Mouse (Mus musculus) heart, postnatal 36 days (tissue): Measurements from ENCODE around the gene Zfyve27. TPM values are rescaled to one million over a fixed set of nuclear protein-coding genes. Genes with fewer than 3 reads are reported as not detected.

Experiments used
- DNase-seq, 2 experiments: peaks; one replicate each; pipeline ENCODE4 v3.0.0; 2021 to 2022
- intact Hi-C: fragments of 180-260 bp; cut with DNase I; formaldehyde crosslinking; loops from one replicate; pipeline ENCODE4 v1.15.1; 2025
- total RNA-seq, 2 experiments: library from RNA; stranded (reverse); gene quantifications; 2 replicates each; pipeline ENCODE4 v1.2.3; 2021

The Zfyve27 gene
- total RNA-seq, 2 experiments from 2014 or later: 25.6 to 25.8 TPM

DNA sequence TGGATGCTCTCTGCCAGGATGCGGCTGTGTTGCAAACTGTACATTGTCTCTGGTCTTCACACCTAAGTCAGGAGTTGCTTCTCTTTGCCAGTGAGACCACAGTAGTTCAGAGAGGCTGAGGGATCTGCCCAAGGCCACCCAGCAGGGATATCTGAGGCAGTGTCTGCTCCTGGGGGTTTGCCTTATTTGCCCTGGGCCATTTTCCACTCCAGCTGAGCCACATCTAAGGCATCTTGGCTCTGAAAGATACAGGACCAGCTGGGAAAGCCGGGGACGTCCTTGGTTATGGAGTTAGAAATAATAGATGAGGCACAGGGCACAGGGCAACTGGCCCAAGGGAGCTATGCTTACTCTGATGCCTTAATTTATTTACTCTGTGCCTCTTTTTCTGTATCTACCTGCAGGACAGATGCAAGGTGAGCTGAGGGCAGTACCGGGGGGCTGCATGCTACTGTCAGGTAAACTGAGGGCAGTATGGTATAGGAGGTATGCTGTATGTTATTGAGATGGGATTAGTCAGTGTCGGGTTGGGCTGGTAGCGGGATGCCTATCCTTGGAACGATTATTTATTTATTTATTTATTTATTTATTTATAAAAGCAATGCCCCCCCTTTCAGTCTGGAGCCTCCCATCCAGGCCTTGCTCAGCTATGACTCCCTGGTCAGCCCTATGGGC is 53.1 kb downstream of the Zfyve27 start:
- DNase-seq: no peak
- intact Hi-C loops: loop anchor here (1.0 kb wide), 1 partner anchor 55 kb away; no protein-coding TSS in a partner anchor

DNA sequence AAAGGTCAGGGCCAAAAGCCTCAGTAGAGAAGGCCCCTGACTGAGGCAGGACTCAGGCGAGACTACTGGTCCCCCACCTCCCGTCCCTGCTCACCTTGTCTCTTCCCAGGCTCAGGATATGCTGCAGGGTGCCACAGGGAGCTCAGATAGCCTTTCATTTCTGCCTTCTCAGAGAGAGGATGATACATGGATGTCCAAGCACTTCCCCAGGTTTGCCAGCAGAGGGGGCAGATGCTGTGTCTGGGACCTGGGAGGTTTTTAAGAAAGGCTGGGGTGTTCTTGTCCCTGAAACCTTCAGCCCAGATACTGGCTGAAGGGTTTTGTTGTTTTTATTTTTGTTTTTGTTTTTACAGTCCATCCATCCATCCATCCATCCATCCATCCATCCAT is 53.6 kb downstream of the Zfyve27 start:
- DNase-seq: peak; percentile 20 to 26

GRCm38 (mm10) chr19:42226451-42226850 is 62.7 kb downstream of the Zfyve27 start:
- intact Hi-C loops: no loop called here
- no peak for DNase-seq

More for the DNA sequence above, 53.6 kb downstream of the Zfyve27 start:
- intact Hi-C loops: loop anchor here (1.0 kb wide), 1 partner anchor 55 kb away; no protein-coding TSS in a partner anchor

DNA sequence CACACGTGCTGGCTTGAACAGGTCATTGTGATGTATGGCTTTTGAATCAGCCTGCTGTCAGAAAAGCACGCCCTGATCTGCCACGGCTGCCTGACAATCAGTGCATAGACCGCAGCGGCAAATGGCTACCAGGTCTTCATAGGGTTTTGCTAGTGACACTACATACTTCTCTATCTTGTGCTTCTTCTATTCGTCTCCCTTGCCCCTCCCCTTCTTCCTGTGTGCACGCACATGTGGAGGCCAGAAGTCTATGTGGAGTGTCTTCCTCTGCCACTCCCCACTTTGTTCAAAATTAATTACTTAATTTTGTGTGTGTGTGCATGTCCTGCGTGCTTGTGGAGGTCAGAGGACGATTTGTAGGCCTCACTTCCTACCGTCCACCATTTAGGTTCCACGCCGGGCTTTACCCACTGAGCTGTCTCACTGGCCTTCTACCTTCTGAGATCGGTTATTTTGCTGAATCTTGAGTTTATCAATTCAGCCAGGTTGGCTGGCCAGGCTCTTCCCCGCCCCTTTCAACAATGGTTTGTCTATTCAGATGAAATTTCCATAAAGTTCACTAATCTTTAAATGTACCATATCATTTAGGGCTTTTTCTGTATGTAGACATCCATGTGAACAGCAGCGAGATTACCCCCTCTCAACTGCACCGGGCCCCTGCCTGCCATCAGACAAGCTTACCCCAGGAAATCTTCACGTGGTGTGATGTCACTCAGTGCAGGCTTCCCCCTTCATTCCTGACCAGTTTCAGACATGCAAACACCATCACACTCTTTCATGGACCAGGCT is 65.9 kb downstream of the Zfyve27 start:
- intact Hi-C loops: no loop called here

GRCm38 (mm10) chr19:42230288-42230568 is 66.5 kb downstream of the Zfyve27 start:
- intact Hi-C loops: no loop called here
- DNase-seq: no peak

More for the DNA sequence above, 65.9 kb downstream of the Zfyve27 start:
- no peak for DNase-seq

GRCm38 (mm10) chr19:42230986-42231385 is 67.2 kb downstream of the Zfyve27 start:
- DNase-seq: no peak
- intact Hi-C loops: no loop called here

- intact Hi-C loops: loop anchor here (5.0 kb wide), 1 partner anchor 35 kb away; no protein-coding TSS in a partner anchor
- DNase-seq: peak; percentile 20 to 41
Observed at GRCm38 (mm10) chr19:42237602-42238340, 74.0 kb downstream of the Zfyve27 start.

DNA sequence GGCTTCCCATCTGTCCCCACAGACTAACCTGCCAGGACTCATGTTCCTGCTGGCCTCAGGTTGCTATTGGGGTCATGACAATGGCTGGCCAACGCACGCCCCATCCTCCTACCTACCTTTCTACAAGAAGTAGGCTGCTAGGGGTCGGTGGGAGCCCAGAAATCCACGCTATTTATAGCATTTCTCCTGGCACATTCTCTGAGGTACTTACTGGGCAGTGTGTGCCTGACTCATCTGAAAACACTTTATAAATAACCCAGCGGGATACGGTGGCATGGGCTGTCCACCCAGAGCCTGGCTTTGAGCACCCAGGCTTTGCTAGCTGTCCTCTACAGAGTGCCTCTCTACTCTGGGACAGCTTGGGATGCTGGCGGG is 74.6 kb downstream of the Zfyve27 start:
- peak; percentile 31 to 37 for DNase-seq
- intact Hi-C loops: loop anchor here (5.0 kb wide), 1 partner anchor 34 kb away; no protein-coding TSS in a partner anchor

- intact Hi-C loops: no loop called here
- DNase-seq: no peak
Observed at GRCm38 (mm10) chr19:42240881-42241280, 77.1 kb downstream of the Zfyve27 start.

- intact Hi-C loops: no loop called here
- DNase-seq: no peak
Observed at GRCm38 (mm10) chr19:42243401-42243800, 79.7 kb downstream of the Zfyve27 start.

Other genes starting within 250 kb of the Zfyve27 start
- 10 to 100 TPM; 12.9 to 14.0 TPM for gene Exosc1, start 230.5 kb upstream of the Zfyve27 start, total RNA-seq
- gene Zdhhc16, start 230.5 kb upstream of the Zfyve27 start, total RNA-seq: 10 to 100 TPM; 16.2 to 17.4 TPM
- 10 to 100 TPM; 17.3 to 18.0 TPM for gene Mms19, start 182.8 kb upstream of the Zfyve27 start, total RNA-seq
- gene Ubtd1, start 182.2 kb upstream of the Zfyve27 start, total RNA-seq: 10 to 100 TPM; 19.6 to 21.2 TPM
- under 1 TPM; 0.24 to 0.36 TPM for gene Ankrd2, start 128.0 kb upstream of the Zfyve27 start, total RNA-seq
- 1 to 10 TPM; 1.4 to 1.7 TPM for gene Hoga1, start 118.3 kb upstream of the Zfyve27 start, total RNA-seq
- not detected for gene 4933411K16Rik, start 111.7 kb upstream of the Zfyve27 start, total RNA-seq
- 1 to 10 TPM; 2.5 to 2.9 TPM for gene Morn4, start 77.6 kb upstream of the Zfyve27 start, total RNA-seq
- gene Pi4k2a, start 73.5 kb upstream of the Zfyve27 start, total RNA-seq: 10 to 100 TPM; 19.6 to 25.4 TPM
- 10 to 100 TPM; 11.0 to 11.3 TPM for gene Avpi1, start 34.9 kb upstream of the Zfyve27 start, total RNA-seq
- 10 to 100 TPM; 22.2 to 24.0 TPM for gene Marveld1, start 16.6 kb upstream of the Zfyve27 start, total RNA-seq
- 1 to 10 TPM; 5.1 to 5.3 TPM for gene Sfrp5, start 38.3 kb downstream of the Zfyve27 start, total RNA-seq
- gene Golga7b, start 83.6 kb downstream of the Zfyve27 start, total RNA-seq: under 1 TPM; 0.49 to 0.97 TPM